Mouse (Mus musculus) liver, embryonic 13.5 days (tissue): ENCODE results near the gene Trim7. TPM values are rescaled to one million over a fixed set of nuclear protein-coding genes. Genes with fewer than 3 reads are reported as not detected.
"Not testable (repeated sequence)": the region's sequence is repeated elsewhere in the genome, so short reads cannot be mapped to it uniquely, and the experiment has no call there.

Experiments used
- ATAC-seq: fragments of 200-750 bp; cut with Nextera tagmentation; 2 replicates; pipeline ENCODE4 v1.8.0; 2017; ENCODE audit warnings: low read depth, mild to moderate bottlenecking, moderate number of reproducible peaks, moderate library complexity
- DNase-seq: peaks from one replicate; pipeline ENCODE4 v3.0.0; 2022
- H3K27ac ChIP-seq: fragments of 300-500 bp; sonication (generic); 2 replicates; pipeline ENCODE4 v1.5.1; 2015; ENCODE audit warnings: moderate library complexity, mild to moderate bottlenecking, inconsistent platforms
- H3K27me3 ChIP-seq: fragments of 300-500 bp; sonication (generic); 2 replicates; pipeline ENCODE4 v1.6.1; 2015; ENCODE audit warnings: mild to moderate bottlenecking, inconsistent platforms
- H3K36me3 ChIP-seq: fragments of 300-500 bp; sonication (generic); 2 replicates; pipeline ENCODE4 v1.6.1; 2015; ENCODE audit warnings: mild to moderate bottlenecking, inconsistent platforms
- H3K4me1 ChIP-seq: fragments of 300-500 bp; sonication (generic); replicated peaks from 2 replicates; pipeline ENCODE4 v1.6.1; 2015; ENCODE audit warnings: inconsistent platforms
- H3K4me2 ChIP-seq: fragments of 300-500 bp; sonication (generic); 2 replicates; pipeline ENCODE4 v1.6.1; 2015; ENCODE audit warnings: inconsistent platforms, mild to moderate bottlenecking, moderate library complexity
- H3K4me3 ChIP-seq: fragments of 300-500 bp; sonication (generic); replicated peaks from 2 replicates; pipeline ENCODE4 v1.5.1; 2015; ENCODE audit warnings: mild to moderate bottlenecking, inconsistent platforms
- H3K9ac ChIP-seq: fragments of 300-500 bp; sonication (generic); 2 replicates; pipeline ENCODE4 v1.6.1; 2015; ENCODE audit warnings: mild to moderate bottlenecking, inconsistent platforms
- H3K9me3 ChIP-seq: fragments of 300-500 bp; sonication (generic); replicated peaks from 2 replicates; pipeline ENCODE4 v1.6.1; 2016; ENCODE audit warnings: inconsistent platforms
- WGBS: fragments of 180-500 bp; shearing (Covaris S2); methylation state at CpG from one replicate; pipeline ENCODE4 v1.1.7; 2015; ENCODE audit not compliant: insufficient replicate concordance; 5-methylcytosine and 5-hydroxymethylcytosine counted together
- polyA plus RNA-seq: library from polyadenylated mRNA; unstranded; fragments of >200 nt; fragmentation: Nextera tagmentation; extraction: Ambion mirVana; gene quantifications from 2 replicates; pipeline ENCODE4 v1.2.1, GENCODE M21; 2015

The Trim7 gene
- polyA plus RNA-seq, 1 experiment from 2014 or later, result 0.06 TPM

DNA sequence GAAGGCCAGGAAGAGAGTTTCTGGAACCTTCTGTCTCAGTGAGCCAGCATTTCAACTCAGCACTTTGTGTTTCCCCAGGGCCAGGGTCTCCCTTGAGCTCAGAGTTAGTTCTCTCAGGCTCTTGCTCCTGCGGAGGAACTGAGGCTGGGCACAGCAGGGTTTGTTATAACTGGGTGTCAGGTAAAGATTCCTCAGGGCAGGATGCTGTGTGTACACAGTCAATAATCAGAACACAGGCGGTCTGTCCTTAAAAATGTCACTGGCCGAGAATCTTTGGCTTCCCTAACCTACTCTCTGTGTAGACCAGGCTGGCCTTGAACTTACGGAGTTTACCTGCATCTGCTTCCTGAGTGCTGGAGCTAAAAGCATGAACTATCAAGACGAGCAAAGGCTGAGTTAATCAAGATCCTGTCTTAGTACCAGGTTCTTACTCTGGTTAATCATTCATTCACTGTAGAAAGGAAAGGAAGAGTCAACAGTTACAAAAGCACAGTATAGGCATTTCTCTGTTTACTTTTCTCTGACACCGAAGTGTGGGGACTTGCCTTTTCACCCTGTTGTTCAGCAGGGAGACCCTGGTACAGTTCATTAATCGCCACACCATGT, 46.9 kb downstream of the Trim7 start:
- peaks cover under 1% of the 10 kb centered on the region; the same call in 1 of the 2 replicates for H3K36me3 ChIP-seq
- H3K9ac ChIP-seq, result peak overlapping the region; percentile 76
- H3K27ac ChIP-seq, result peak overlapping the region; percentile 91
- ATAC-seq, result peak; percentile 1; the same call in 1 of the 2 replicates
- peaks cover 64% of the 10 kb centered on the region for H3K4me1 ChIP-seq
- no peak for DNase-seq
- peak overlapping the region; percentile 84 for H3K4me2 ChIP-seq
- WGBS, result 55% methylated on average over 7 of the region's 7 CpGs
- H3K4me3 ChIP-seq, result peak overlapping the region; percentile 68
- no peaks in the 10 kb centered on the region for H3K27me3 ChIP-seq
- no peaks in the 10 kb centered on the region for H3K9me3 ChIP-seq

DNA sequence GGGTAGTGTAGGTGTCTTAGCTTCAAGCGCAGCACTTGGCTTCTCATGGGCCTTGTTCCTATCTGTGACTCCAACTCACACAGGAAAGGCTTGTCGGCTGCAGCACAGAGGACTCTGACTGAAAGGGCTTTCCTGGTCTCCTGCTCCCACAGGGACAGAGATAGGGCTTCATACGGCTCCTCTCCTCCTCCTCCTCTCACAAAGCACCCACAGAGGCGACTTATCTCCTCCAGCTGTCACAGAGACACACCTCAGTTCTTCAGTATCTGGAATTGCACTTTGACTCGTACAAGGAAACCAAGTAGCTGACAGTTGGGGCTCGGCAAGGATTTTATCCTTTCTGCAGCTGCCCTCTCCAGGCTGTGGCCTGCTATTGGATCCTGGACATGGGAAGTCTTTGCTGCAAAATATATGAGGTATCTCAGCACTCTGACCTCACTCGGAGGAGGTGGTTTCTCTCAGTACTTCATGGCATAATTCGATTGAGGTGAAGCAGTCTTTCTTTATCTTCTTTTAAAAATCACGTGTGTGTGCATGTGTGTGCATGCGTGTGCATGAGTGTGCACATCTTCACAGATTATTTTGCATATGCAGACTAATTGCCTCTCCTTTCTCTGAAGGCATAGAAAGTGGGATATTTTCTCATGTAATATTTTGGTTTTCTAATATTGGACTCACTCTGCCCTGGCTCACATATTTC, 47.8 kb downstream of the Trim7 start:
- Histone ChIP-seq H3K4me2 (peak overlapping the region; percentile 84), H3K9ac (peak overlapping the region; percentile 76), H3K9me3 (no peaks in the 10 kb centered on the region), H3K4me1 (peaks cover 57% of the 10 kb centered on the region), H3K27me3 (no peaks in the 10 kb centered on the region), H3K27ac (peak overlapping the region; percentile 91), H3K36me3 (no peaks in the 10 kb centered on the region), H3K4me3 (peak overlapping the region; percentile 24)
- DNase-seq (peak; percentile 74), ATAC-seq (peak; percentile 86)
- WGBS, result 11% methylated on average over 10 of the region's 10 CpGs

DNA sequence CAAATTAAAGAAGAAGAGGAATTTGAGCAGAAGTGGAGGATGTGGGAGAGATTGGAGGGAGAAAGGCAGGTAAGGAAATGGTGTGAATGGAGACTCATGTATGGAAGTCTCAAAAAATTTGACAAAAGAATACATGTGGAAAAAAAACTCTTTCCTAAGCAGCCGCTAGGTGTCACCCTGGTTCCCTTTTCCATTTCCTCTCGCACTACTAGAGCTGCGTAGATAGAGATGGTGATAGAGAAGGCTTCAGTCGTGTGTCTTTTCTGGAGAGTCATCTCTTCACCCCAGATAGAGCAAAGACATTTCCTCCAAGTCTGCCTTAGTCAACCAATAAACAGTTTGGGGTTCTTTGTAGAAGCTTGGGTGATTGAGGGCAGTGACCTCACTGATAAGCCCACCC, 48.5 kb downstream of the Trim7 start:
- no peaks in the 10 kb centered on the region for H3K9me3 ChIP-seq
- H3K36me3 ChIP-seq, result no peaks in the 10 kb centered on the region
- H3K4me2 ChIP-seq, result peak overlapping the region; percentile 84
- 1% methylated on average over 4 of the region's 4 CpGs for WGBS
- H3K9ac ChIP-seq, result peak overlapping the region; percentile 76; the same call in 1 of the 2 replicates
- DNase-seq (peak; percentile 52), ATAC-seq (no peak)
- no peaks in the 10 kb centered on the region for H3K27me3 ChIP-seq
- H3K4me3 ChIP-seq, result no peak overlapping the region
- peaks cover 50% of the 10 kb centered on the region for H3K4me1 ChIP-seq
- H3K27ac ChIP-seq, result peak overlapping the region; percentile 91

DNA sequence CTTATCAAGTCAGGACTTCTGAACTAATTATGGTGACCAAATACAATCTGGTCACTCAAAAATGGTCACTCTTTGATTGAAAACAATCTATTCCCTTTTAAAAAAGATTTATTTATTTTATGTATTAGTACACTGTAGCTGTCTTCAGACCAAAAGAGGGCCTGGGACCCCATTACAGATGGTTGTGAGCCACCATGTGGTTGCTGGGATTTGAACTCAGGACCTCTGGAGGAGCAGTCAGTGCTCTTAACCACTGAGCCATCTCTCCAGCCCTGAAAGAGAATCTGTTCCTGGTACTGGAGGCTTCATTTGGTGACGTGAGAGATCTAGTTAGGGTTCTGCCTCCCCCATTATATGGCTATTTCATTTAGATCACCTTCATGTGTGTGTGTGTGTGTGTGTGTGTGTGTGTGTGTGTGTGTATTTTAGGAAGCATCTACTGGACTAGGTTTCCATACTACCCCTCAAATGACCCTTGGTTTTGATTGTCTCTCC, 49.5 kb downstream of the Trim7 start:
- H3K4me2 ChIP-seq, ATAC-seq, H3K9ac ChIP-seq, H3K27ac ChIP-seq, H3K9me3 ChIP-seq, H3K27me3 ChIP-seq, H3K4me3 ChIP-seq, DNase-seq, H3K36me3 ChIP-seq: not testable (repeated sequence)
- H3K4me1 ChIP-seq, result peaks cover 41% of the 10 kb centered on the region
- 47% methylated on average over 1 of the region's 1 CpGs for WGBS

DNA sequence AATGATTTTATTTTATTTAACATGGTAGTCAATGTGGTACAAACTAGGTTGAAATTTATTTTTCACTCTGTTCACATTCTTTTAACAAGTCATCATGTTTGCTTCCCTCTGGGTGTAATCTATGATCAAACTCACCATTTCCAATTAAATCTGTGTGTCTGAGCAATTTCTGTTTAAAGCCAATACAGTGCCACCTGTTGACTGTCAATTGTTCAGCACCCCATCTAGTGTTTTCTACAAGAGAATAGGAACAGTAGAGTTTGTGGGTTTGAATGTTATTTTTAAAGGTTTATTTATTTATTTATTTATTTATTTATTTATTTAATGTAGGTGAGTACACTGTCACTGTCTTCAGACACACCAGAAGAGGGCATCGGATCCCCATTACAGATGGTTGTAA, 50.7 kb downstream of the Trim7 start:
- ATAC-seq, result no peak
- Histone ChIP-seq H3K4me3 (no peak overlapping the region), H3K36me3 (no peaks in the 10 kb centered on the region), H3K9me3 (no peaks in the 10 kb centered on the region), H3K4me1 (peaks cover 34% of the 10 kb centered on the region), H3K9ac (no peak overlapping the region), H3K27ac (no peak overlapping the region), H3K27me3 (no peaks in the 10 kb centered on the region), H3K4me2 (no peak overlapping the region)
- DNase-seq, result no peak
- 78% methylated on average over 1 of the region's 1 CpGs for WGBS

DNA sequence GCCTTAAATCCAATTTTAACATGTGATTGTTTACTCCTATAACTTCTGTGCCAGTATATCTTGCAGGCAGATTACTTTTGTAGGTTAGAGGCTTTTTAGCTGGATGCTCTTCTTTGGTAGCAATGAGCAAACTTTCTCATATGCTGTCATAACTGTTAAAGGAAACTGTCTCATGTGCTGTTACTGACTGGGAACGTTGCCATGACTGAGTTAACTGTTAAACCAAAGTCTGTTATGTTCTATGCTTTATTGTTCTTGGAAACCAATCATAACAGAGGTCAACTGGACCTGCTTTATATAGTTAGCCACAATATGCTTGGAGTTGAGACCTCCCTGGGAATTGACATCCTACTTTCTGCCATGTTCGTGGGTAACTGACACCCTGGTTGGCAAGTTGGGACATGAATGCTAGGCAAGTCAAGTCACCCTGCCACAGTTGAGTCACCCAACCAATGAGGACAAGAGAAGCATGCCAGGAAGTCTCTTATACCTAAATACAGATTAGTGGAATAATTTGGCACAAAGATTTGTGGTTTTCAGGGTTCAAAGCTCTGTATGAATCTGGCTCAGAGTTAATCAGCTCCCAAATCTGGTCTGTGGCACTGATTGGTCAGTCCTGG, 73.0 kb downstream of the Trim7 start:
- no peaks in the 10 kb centered on the region for H3K36me3 ChIP-seq
- DNase-seq (no peak), ATAC-seq (no peak)
- no peak overlapping the region for H3K4me2 ChIP-seq
- no peaks in the 10 kb centered on the region for H3K9me3 ChIP-seq
- H3K27me3 ChIP-seq, result no peaks in the 10 kb centered on the region
- H3K4me3 ChIP-seq, result no peak overlapping the region
- no peak overlapping the region for H3K27ac ChIP-seq
- H3K9ac ChIP-seq, result no peak overlapping the region
- WGBS, result 53% methylated on average over 2 of the region's 2 CpGs
- H3K4me1 ChIP-seq, result no peaks in the 10 kb centered on the region

DNA sequence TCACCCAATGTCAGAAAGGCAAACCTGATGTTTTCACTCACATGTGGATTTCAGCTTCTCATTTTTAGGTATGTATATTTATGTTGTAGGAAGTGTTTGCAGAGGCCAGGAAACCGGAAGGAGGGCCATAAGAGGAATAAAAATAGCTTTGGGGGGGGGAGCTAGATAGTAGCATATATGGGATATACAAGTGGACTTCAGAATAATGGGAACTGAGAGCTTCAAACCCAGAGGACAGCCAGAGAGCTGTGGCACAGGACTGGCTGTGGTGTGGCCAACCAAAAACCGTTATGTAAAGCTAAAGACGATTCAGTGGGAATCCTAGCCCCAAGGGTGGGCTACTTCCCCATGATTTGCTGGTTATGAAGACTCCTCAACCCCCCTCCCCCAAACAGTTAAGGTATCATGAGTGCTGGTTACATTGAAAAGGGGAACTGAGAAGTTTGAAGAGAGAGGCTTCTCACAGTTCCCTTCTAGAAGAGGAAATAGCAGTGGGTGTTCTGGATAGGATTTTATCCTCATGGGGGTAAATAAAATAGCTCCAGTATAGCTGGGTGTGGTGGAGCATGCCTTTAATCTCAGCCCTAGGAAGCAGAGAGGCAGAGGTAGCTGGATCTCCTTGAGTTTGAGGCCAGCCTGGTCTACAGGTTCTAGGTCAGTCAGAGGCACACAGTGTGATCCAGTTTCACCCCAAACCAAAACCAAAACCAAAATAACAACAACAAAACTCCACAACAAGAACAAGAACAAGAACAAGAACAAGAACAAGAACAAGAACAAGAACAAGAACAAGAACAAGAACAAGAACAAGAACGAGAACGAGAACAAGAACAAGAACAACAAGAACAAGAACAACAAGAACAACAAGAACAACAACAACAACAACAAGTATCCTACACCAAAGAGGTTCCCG, 75.0 kb downstream of the Trim7 start:
- H3K4me3 ChIP-seq, H3K4me1 ChIP-seq, ATAC-seq, H3K27me3 ChIP-seq, H3K36me3 ChIP-seq, H3K9ac ChIP-seq, H3K4me2 ChIP-seq, H3K9me3 ChIP-seq, DNase-seq, H3K27ac ChIP-seq: not testable (repeated sequence)
- WGBS, result 37% methylated on average over 6 of the region's 6 CpGs

DNA sequence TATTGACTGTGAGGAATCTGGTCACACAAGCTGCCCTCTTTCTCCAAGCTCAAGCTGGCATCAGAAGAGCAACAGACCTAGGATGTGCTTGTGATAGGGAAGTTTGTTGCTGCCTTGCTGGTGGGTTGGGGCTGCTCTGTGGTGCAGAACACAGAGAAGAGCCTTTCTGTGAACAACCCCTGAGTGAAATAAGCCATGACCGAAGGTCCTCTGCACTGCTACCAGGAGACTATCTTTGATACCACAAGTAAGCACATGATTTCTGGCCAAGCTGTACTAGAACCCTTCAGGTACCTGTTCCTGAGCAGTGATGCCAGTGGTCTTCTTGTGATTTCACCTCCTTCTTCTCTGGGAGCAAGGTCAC, 75.6 kb downstream of the Trim7 start:
- not testable (repeated sequence) for H3K4me2 ChIP-seq, H3K36me3 ChIP-seq, H3K9ac ChIP-seq, DNase-seq, H3K4me1 ChIP-seq, H3K4me3 ChIP-seq, H3K27me3 ChIP-seq, ATAC-seq, H3K9me3 ChIP-seq
- 53% methylated on average over 1 of the region's 1 CpGs for WGBS
- H3K27ac ChIP-seq, result 0 out of 2 replicates have a peak overlapping the region, but pooled peaks have one; percentile 5

Other genes with a start within 250 kb of the Trim7 start
- gene Rack1, start 25.8 kb upstream of the Trim7 start, polyA plus RNA-seq, result 688 and 710 TPM in 2 replicates
- gene Trim41, start 8.8 kb upstream of the Trim7 start, polyA plus RNA-seq, result 1.7 and 2.4 TPM in 2 replicates
- gene Gm12184, start 515 bp downstream of the Trim7 start, polyA plus RNA-seq, result 1.2 and 1.7 TPM in 2 replicates
- 17.0 and 19.8 TPM in 2 replicates for gene Irgm1, start 45.5 kb downstream of the Trim7 start, polyA plus RNA-seq
- gene Gm5431, start 76.1 kb downstream of the Trim7 start, polyA plus RNA-seq, result 0.20 and 0.38 TPM in 2 replicates
- gene Psme2b, start 120.0 kb downstream of the Trim7 start, polyA plus RNA-seq, result 2.0 and 3.6 TPM in 2 replicates
- 0.05 and 0.12 TPM in 2 replicates for gene Olfr56, start 152.7 kb downstream of the Trim7 start, polyA plus RNA-seq
- 0.54 and 0.65 TPM in 2 replicates for gene 9930111J21Rik1, start 153.3 kb downstream of the Trim7 start, polyA plus RNA-seq
- gene Gm12185, start 166.1 kb downstream of the Trim7 start, polyA plus RNA-seq, result not detected in 2 replicates
- 0.67 and 0.78 TPM in 2 replicates for gene Tgtp1, start 168.0 kb downstream of the Trim7 start, polyA plus RNA-seq
- gene 9930111J21Rik2, start 225.1 kb downstream of the Trim7 start, polyA plus RNA-seq, result 0.52 and 0.65 TPM in 2 replicates
- gene Tgtp2, start 238.1 kb downstream of the Trim7 start, polyA plus RNA-seq, result 0.22 and 0.59 TPM in 2 replicates